Mouse (Mus musculus): Measurements from ENCODE around the gene Lax1.

- TF ChIP-seq POLR2A (IDR thresholded peaks at IDR 0.05; ENCODE audit: extremely low read depth, insufficient read depth, low read length) (no peak), CTCF (IDR thresholded peaks at IDR 0.05; ENCODE audit: extremely low read depth, insufficient read depth, low read length) (no peak)
Observed at GRCm38 (mm10) chr1:133736664-133737063, 46.8 kb upstream of the Lax1 start.
